Mouse (Mus musculus) intestine, embryonic 15.5 days (tissue): ENCODE results near the gene Meox1. TPM values are rescaled to one million over a fixed set of nuclear protein-coding genes. Genes with fewer than 3 reads are reported as not detected.

Experiments
- ATAC-seq: fragments of 200-750 bp; cut with Nextera tagmentation; 2 replicates; pipeline ENCODE4 v1.8.0; 2017; ENCODE audit warnings: moderate TSS enrichment, moderate library complexity
- H3K27ac ChIP-seq: fragments of 300-500 bp; sonication (generic); 2 replicates; pipeline ENCODE4 v1.5.1; 2015; ENCODE audit warnings: mild to moderate bottlenecking, inconsistent platforms
- H3K27me3 ChIP-seq: fragments of 300-500 bp; sonication (generic); replicated peaks from 2 replicates; pipeline ENCODE4 v1.6.1; 2015; ENCODE audit warnings: inconsistent platforms
- H3K36me3 ChIP-seq: fragments of 300-500 bp; sonication (generic); 2 replicates; pipeline ENCODE4 v1.6.1; 2015; ENCODE audit warnings: inconsistent platforms
- H3K4me1 ChIP-seq: fragments of 300-500 bp; sonication (generic); replicated peaks from 2 replicates; pipeline ENCODE4 v1.6.1; 2015; ENCODE audit warnings: inconsistent platforms
- H3K4me2 ChIP-seq: fragments of 300-500 bp; sonication (generic); replicated peaks from 2 replicates; pipeline ENCODE4 v1.6.1; 2015; ENCODE audit warnings: mild to moderate bottlenecking, inconsistent platforms
- H3K4me3 ChIP-seq: fragments of 300-500 bp; sonication (generic); replicated peaks from 2 replicates; pipeline ENCODE4 v1.5.1; 2015; ENCODE audit warnings: inconsistent platforms
- H3K9ac ChIP-seq: fragments of 300-500 bp; sonication (generic); 2 replicates; pipeline ENCODE4 v1.6.1; 2015; ENCODE audit warnings: inconsistent platforms
- H3K9me3 ChIP-seq: fragments of 300-500 bp; sonication (generic); 2 replicates; pipeline ENCODE4 v1.6.1; 2016; ENCODE audit warnings: inconsistent platforms
- WGBS: fragments of 180-500 bp; shearing (Covaris S2); methylation state at CpG from one replicate; pipeline ENCODE4 v1.1.7; 2015; 5-methylcytosine and 5-hydroxymethylcytosine counted together
- polyA plus RNA-seq: library from polyadenylated mRNA; unstranded; fragments of >200 nt; fragmentation: Nextera tagmentation; extraction: Ambion mirVana; gene quantifications from 2 replicates; pipeline ENCODE4 v1.2.1, GENCODE M21; 2015

Gene Meox1
- polyA plus RNA-seq, 1 experiment from 2014 or later: 4.4 TPM

- peaks cover 19% of the 10 kb centered on the region for H3K27me3 ChIP-seq
- no peak overlapping the region for H3K4me2 ChIP-seq
- H3K9me3 ChIP-seq: no peaks in the 10 kb centered on the region
- H3K27ac ChIP-seq: no peak overlapping the region
- H3K4me3 ChIP-seq: no peak overlapping the region
- ATAC-seq: 0 out of 2 replicates have a peak, but pooled peaks have one; percentile 16
- no peak overlapping the region for H3K9ac ChIP-seq
- H3K36me3 ChIP-seq: no peaks in the 10 kb centered on the region
- WGBS: 43% methylated on average over 6 of the region's 6 CpGs
- H3K4me1 ChIP-seq: peaks cover 39% of the 10 kb centered on the region
These were observed 15.5 kb downstream of the Meox1 start for GRCm38 (mm10) chr11:101878696-101879095.

GRCm38 (mm10) chr11:101874978-101875377 is 19.2 kb downstream of the Meox1 start:
- Histone ChIP-seq H3K4me1 (peaks cover 24% of the 10 kb centered on the region; the same call in 1 of the 2 replicates), H3K4me2 (no peak overlapping the region), H3K9me3 (no peaks in the 10 kb centered on the region), H3K9ac (no peak overlapping the region), H3K4me3 (no peak overlapping the region), H3K36me3 (no peaks in the 10 kb centered on the region), H3K27ac (no peak overlapping the region), H3K27me3 (peaks cover 8% of the 10 kb centered on the region)
- ATAC-seq: no peak
- WGBS: 65% methylated on average over 5 of the region's 5 CpGs

GRCm38 (mm10) chr11:101873909-101874308 is 20.3 kb downstream of the Meox1 start:
- Histone ChIP-seq H3K9me3 (no peaks in the 10 kb centered on the region), H3K9ac (no peak overlapping the region), H3K4me3 (no peak overlapping the region), H3K36me3 (no peaks in the 10 kb centered on the region), H3K27me3 (peaks cover 8% of the 10 kb centered on the region), H3K27ac (no peak overlapping the region), H3K4me1 (peaks cover 20% of the 10 kb centered on the region; the same call in 1 of the 2 replicates), H3K4me2 (no peak overlapping the region)
- 54% methylated on average over 8 of the region's 8 CpGs for WGBS
- no peak for ATAC-seq

GRCm38 (mm10) chr11:101871435-101871834 is 22.7 kb downstream of the Meox1 start:
- H3K4me2 ChIP-seq: no peak overlapping the region
- H3K36me3 ChIP-seq: no peaks in the 10 kb centered on the region
- H3K9ac ChIP-seq: no peak overlapping the region
- ATAC-seq: no peak
- H3K27me3 ChIP-seq: no peaks in the 10 kb centered on the region
- WGBS: 46% methylated on average over 6 of the region's 6 CpGs
- H3K4me1 ChIP-seq: peaks cover 24% of the 10 kb centered on the region
- H3K27ac ChIP-seq: 0 out of 2 replicates have a peak overlapping the region, but pooled peaks have one; percentile 6
- H3K9me3 ChIP-seq: no peaks in the 10 kb centered on the region
- H3K4me3 ChIP-seq: no peak overlapping the region

GRCm38 (mm10) chr11:101870067-101870765 is 24.0 kb downstream of the Meox1 start:
- Histone ChIP-seq H3K27me3 (no peaks in the 10 kb centered on the region), H3K4me1 (peaks cover 24% of the 10 kb centered on the region), H3K9ac (no peak overlapping the region), H3K4me3 (no peak overlapping the region), H3K9me3 (no peaks in the 10 kb centered on the region), H3K4me2 (no peak overlapping the region), H3K27ac (no peak overlapping the region), H3K36me3 (no peaks in the 10 kb centered on the region)
- ATAC-seq: no peak
- WGBS: 56% methylated on average over 18 of the region's 18 CpGs

- Histone ChIP-seq H3K36me3 (no peaks in the 10 kb centered on the region), H3K27me3 (no peaks in the 10 kb centered on the region), H3K9me3 (no peaks in the 10 kb centered on the region), H3K4me3 (no peak overlapping the region), H3K4me1 (peaks cover 17% of the 10 kb centered on the region), H3K27ac (peak overlapping the region; percentile 67), H3K9ac (no peak overlapping the region), H3K4me2 (0 out of 2 replicates have a peak overlapping the region, but pooled peaks have one; percentile 12)
- 37% methylated on average over 12 of the region's 12 CpGs for WGBS
- ATAC-seq: peak; percentile 49; the same call in 1 of the 2 replicates
These were observed 26.6 kb downstream of the Meox1 start for GRCm38 (mm10) chr11:101867513-101868052.

- H3K4me2 ChIP-seq: no peak overlapping the region
- H3K27ac ChIP-seq: peak overlapping the region; percentile 60
- 0 out of 2 replicates have a peak, but pooled peaks cover 3% of the 10 kb centered on the region for H3K4me1 ChIP-seq
- H3K9ac ChIP-seq: no peak overlapping the region
- no peaks in the 10 kb centered on the region for H3K27me3 ChIP-seq
- H3K4me3 ChIP-seq: no peak overlapping the region
- no peaks in the 10 kb centered on the region for H3K9me3 ChIP-seq
- no peaks in the 10 kb centered on the region for H3K36me3 ChIP-seq
- WGBS: 15% methylated on average over 5 of the region's 5 CpGs
- ATAC-seq: peak; percentile 75
These were observed 35.4 kb downstream of the Meox1 start for GRCm38 (mm10) chr11:101858742-101859141.

- no peak overlapping the region for H3K27ac ChIP-seq
- H3K4me3 ChIP-seq: no peak overlapping the region
- WGBS: 49% methylated on average over 9 of the region's 9 CpGs
- H3K9me3 ChIP-seq: no peaks in the 10 kb centered on the region
- H3K36me3 ChIP-seq: no peaks in the 10 kb centered on the region
- H3K27me3 ChIP-seq: no peaks in the 10 kb centered on the region
- H3K4me2 ChIP-seq: no peak overlapping the region
- H3K9ac ChIP-seq: no peak overlapping the region
- 0 out of 2 replicates have a peak, but pooled peaks cover 12% of the 10 kb centered on the region for H3K4me1 ChIP-seq
- ATAC-seq: peak; percentile 53
These were observed 38.0 kb downstream of the Meox1 start for GRCm38 (mm10) chr11:101855950-101856712.

GRCm38 (mm10) chr11:101851042-101851441 is 43.1 kb downstream of the Meox1 start:
- Histone ChIP-seq H3K9ac (no peak overlapping the region), H3K4me3 (no peak overlapping the region), H3K27ac (peak overlapping the region; percentile 37; the same call in 1 of the 2 replicates), H3K4me2 (no peak overlapping the region), H3K4me1 (0 out of 2 replicates have a peak, but pooled peaks cover 12% of the 10 kb centered on the region), H3K27me3 (no peaks in the 10 kb centered on the region), H3K9me3 (no peaks in the 10 kb centered on the region), H3K36me3 (no peaks in the 10 kb centered on the region)
- WGBS: 54% methylated on average over 7 of the region's 7 CpGs
- no peak for ATAC-seq

- Histone ChIP-seq H3K4me1 (0 out of 2 replicates have a peak, but pooled peaks cover 12% of the 10 kb centered on the region), H3K4me3 (no peak overlapping the region), H3K27me3 (no peaks in the 10 kb centered on the region), H3K36me3 (no peaks in the 10 kb centered on the region), H3K9me3 (no peaks in the 10 kb centered on the region), H3K9ac (no peak overlapping the region), H3K27ac (no peak overlapping the region), H3K4me2 (no peak overlapping the region)
- no peak for ATAC-seq
- 69% methylated on average over 4 of the region's 4 CpGs for WGBS
These were observed 44.9 kb downstream of the Meox1 start for GRCm38 (mm10) chr11:101849286-101849685.

- H3K9me3 ChIP-seq: no peaks in the 10 kb centered on the region
- no peak overlapping the region for H3K27ac ChIP-seq
- no peaks in the 10 kb centered on the region for H3K36me3 ChIP-seq
- H3K4me3 ChIP-seq: no peak overlapping the region
- WGBS: 88% methylated on average over 5 of the region's 5 CpGs
- 0 out of 2 replicates have a peak, but pooled peaks cover 12% of the 10 kb centered on the region for H3K4me1 ChIP-seq
- H3K4me2 ChIP-seq: no peak overlapping the region
- no peak for ATAC-seq
- H3K27me3 ChIP-seq: no peaks in the 10 kb centered on the region
- H3K9ac ChIP-seq: no peak overlapping the region
These were observed 46.7 kb downstream of the Meox1 start for GRCm38 (mm10) chr11:101847509-101847908.

GRCm38 (mm10) chr11:101842773-101843163 is 51.4 kb downstream of the Meox1 start:
- Histone ChIP-seq H3K9me3 (no peaks in the 10 kb centered on the region), H3K4me2 (no peak overlapping the region), H3K27ac (peak overlapping the region; percentile 73; the same call in 1 of the 2 replicates), H3K4me1 (no peaks in the 10 kb centered on the region), H3K27me3 (no peaks in the 10 kb centered on the region), H3K36me3 (no peaks in the 10 kb centered on the region), H3K4me3 (no peak overlapping the region), H3K9ac (no peak overlapping the region)
- no peak for ATAC-seq
- WGBS: 71% methylated on average over 3 of the region's 3 CpGs
